Mouse (Mus musculus) embryonic facial prominence, embryonic 13.5 days (tissue): ENCODE measurements around the gene Bcl11b. TPM values are rescaled to one million over a fixed set of nuclear protein-coding genes. Genes with fewer than 3 reads are reported as not detected.

Experiments used
- ATAC-seq: fragments of 200-750 bp; cut with Nextera tagmentation; 2 replicates; pipeline ENCODE4 v1.8.0; 2017; ENCODE audit warnings: low read depth; ENCODE audit not compliant: insufficient number of reproducible peaks, insufficient read depth, low FRiP score, low TSS enrichment
- H3K27ac ChIP-seq: fragments of 300-500 bp; sonication (generic); 2 replicates; pipeline ENCODE4 v1.5.1; 2015; ENCODE audit warnings: moderate library complexity, mild to moderate bottlenecking, inconsistent platforms
- H3K27me3 ChIP-seq: fragments of 300-500 bp; sonication (generic); 2 replicates; pipeline ENCODE4 v1.6.1; 2015; ENCODE audit warnings: mild to moderate bottlenecking, inconsistent platforms
- H3K36me3 ChIP-seq: fragments of 300-500 bp; sonication (generic); 2 replicates; pipeline ENCODE4 v1.6.1; 2015; ENCODE audit warnings: mild to moderate bottlenecking, inconsistent platforms
- H3K4me1 ChIP-seq: fragments of 300-500 bp; sonication (generic); 2 replicates; pipeline ENCODE4 v1.6.1; 2015; ENCODE audit warnings: inconsistent platforms
- H3K4me2 ChIP-seq: fragments of 300-500 bp; sonication (generic); 2 replicates; pipeline ENCODE4 v1.6.1; 2015; ENCODE audit warnings: moderate library complexity, mild to moderate bottlenecking, inconsistent platforms
- H3K4me3 ChIP-seq: fragments of 300-500 bp; sonication (generic); 2 replicates; pipeline ENCODE4 v1.5.1; 2015; ENCODE audit warnings: mild to moderate bottlenecking, inconsistent platforms
- H3K9ac ChIP-seq: fragments of 300-500 bp; sonication (generic); 2 replicates; pipeline ENCODE4 v1.6.1; 2015; ENCODE audit warnings: mild to moderate bottlenecking, inconsistent platforms
- H3K9me3 ChIP-seq: fragments of 300-500 bp; sonication (generic); 2 replicates; pipeline ENCODE4 v1.6.1; 2016; ENCODE audit warnings: inconsistent platforms
- WGBS: fragments of 180-500 bp; shearing (Covaris S2); methylation state at CpG from one replicate; pipeline ENCODE4 v1.1.7; 2015; ENCODE audit warnings: mixed read lengths; 5-methylcytosine and 5-hydroxymethylcytosine counted together
- polyA plus RNA-seq: library from polyadenylated mRNA; unstranded; fragments of >200 nt; fragmentation: Nextera tagmentation; extraction: Ambion mirVana; gene quantifications from 2 replicates; pipeline ENCODE4 v1.2.1, GENCODE M21; 2015

Bcl11b gene
- polyA plus RNA-seq, 1 experiment from 2014 or later = 40.6 TPM

DNA sequence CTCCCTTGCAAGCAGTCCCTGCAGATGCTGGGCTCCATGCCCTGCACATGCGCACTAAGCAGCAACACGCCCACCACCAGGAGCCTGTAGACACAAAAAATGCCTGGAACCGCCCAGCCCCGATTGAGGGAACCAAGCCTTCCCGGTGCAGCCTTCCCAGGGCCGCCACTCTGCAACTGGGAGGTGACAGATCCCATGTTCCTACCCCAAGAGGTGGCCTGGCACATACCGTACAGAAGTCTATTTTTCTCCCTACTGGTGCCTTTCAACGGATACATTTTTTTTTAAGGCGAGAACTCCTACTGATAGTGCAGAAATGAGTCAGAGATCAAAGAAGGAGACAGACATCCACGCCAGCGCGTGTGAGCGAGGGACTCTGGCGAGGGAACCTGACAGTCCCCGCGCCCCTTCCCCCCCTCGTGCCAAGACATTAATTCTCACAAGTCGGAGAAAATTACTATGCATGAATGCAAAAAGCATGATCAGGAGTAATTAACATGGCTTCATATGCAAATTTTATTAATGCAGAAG is 33.5 kb downstream of the Bcl11b start:
- Histone ChIP-seq H3K36me3 (no peaks in the 10 kb centered on the region), H3K27ac (peak overlapping the region; percentile 36; the same call in 1 of the 2 replicates), H3K4me3 (no peak overlapping the region), H3K4me1 (peaks cover 92% of the 10 kb centered on the region), H3K27me3 (no peaks in the 10 kb centered on the region), H3K9me3 (no peaks in the 10 kb centered on the region), H3K4me2 (no peak overlapping the region), H3K9ac (no peak overlapping the region)
- ATAC-seq = no peak
- 46% methylated on average over 18 of the region's 18 CpGs for WGBS

DNA sequence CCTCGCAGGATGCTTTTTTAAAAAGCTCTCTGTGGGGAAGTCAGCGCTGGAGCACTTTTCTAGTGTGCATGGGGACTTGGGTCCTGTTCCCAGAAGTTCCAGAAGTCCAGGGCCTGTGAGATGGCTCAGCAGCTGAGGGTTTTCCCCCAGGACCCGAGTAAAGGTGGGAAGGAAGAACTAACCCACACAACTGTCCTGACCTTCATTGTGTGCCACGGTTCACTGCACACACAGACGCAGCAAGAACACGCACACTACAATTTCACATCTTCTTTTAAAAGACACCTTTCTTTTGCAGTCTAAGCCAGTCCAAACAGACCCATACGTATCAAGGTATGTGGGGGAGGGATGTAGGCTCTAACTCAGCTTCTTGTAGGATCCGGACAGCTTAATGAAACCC is 34.3 kb downstream of the Bcl11b start:
- peaks cover 94% of the 10 kb centered on the region for H3K4me1 ChIP-seq
- H3K9ac ChIP-seq = no peak overlapping the region
- ATAC-seq = no peak
- no peak overlapping the region for H3K4me3 ChIP-seq
- no peaks in the 10 kb centered on the region; the same call in 1 of the 2 replicates for H3K36me3 ChIP-seq
- H3K27me3 ChIP-seq = no peaks in the 10 kb centered on the region
- WGBS = 79% methylated on average over 8 of the region's 8 CpGs
- 0 out of 2 replicates have a peak overlapping the region, but pooled peaks have one; percentile 5 for H3K27ac ChIP-seq
- no peak overlapping the region for H3K4me2 ChIP-seq
- no peaks in the 10 kb centered on the region for H3K9me3 ChIP-seq

DNA sequence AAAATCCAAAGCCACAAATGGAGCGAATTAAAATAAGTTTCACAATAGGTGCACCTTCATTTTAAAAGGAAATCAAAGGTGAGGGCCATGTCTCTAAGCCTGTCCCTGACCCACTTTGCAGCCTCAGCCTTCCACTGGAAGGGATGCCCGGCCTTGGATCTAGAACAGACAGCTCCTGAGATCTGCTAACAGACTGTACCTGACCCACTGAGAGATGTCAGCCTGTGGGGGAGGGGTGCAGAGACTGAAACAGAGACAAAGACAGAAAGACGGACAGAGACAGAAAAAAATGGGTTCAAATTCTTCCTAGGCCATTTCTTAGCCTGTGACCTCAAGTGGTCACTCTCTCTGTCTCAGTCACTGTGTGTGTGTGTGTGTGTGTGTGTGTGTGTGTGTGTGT is 35.1 kb downstream of the Bcl11b start:
- Histone ChIP-seq H3K9ac (no peak overlapping the region), H3K27me3 (no peaks in the 10 kb centered on the region), H3K9me3 (no peaks in the 10 kb centered on the region), H3K27ac (no peak overlapping the region), H3K4me1 (peaks cover 94% of the 10 kb centered on the region), H3K4me3 (no peak overlapping the region), H3K36me3 (no peaks in the 10 kb centered on the region; the same call in 1 of the 2 replicates), H3K4me2 (no peak overlapping the region)
- ATAC-seq = no peak
- 82% methylated on average over 3 of the region's 3 CpGs for WGBS

GRCm38 (mm10) chr12:107967026-107967425 is 36.4 kb downstream of the Bcl11b start:
- peak overlapping the region; percentile 32; the same call in 1 of the 2 replicates for H3K9ac ChIP-seq
- 72% methylated on average over 7 of the region's 7 CpGs for WGBS
- H3K27me3 ChIP-seq = no peaks in the 10 kb centered on the region
- ATAC-seq = no peak
- H3K9me3 ChIP-seq = no peaks in the 10 kb centered on the region
- peaks cover 92% of the 10 kb centered on the region for H3K4me1 ChIP-seq
- H3K4me2 ChIP-seq = peak overlapping the region; percentile 25; the same call in 1 of the 2 replicates
- no peak overlapping the region for H3K4me3 ChIP-seq
- no peaks in the 10 kb centered on the region; the same call in 1 of the 2 replicates for H3K36me3 ChIP-seq
- peak overlapping the region; percentile 79; the same call in 1 of the 2 replicates for H3K27ac ChIP-seq

DNA sequence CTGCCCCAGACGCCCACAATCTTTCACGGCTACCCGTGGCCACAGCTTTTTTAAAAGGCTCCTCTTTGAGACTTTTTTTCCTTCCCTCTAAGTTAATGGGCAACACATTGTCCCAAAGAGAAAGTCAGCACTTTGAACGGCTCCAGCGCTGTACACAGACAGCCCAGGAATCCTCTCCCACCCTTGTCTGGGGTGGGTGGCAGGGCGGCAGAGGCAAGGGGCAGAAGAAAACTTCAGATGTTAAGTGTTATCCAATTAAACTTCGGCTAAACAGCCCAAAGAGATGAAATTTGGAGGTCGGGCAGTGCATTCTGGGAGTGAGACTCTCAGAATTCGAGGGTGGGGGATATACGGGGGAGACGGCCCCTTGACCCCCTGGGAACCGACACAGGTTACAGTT is 38.3 kb downstream of the Bcl11b start:
- ATAC-seq = no peak
- Histone ChIP-seq H3K4me3 (no peak overlapping the region), H3K27ac (peak overlapping the region; percentile 79), H3K9me3 (no peaks in the 10 kb centered on the region), H3K27me3 (no peaks in the 10 kb centered on the region), H3K9ac (peak overlapping the region; percentile 54; the same call in 1 of the 2 replicates), H3K36me3 (no peaks in the 10 kb centered on the region; the same call in 1 of the 2 replicates), H3K4me2 (peak overlapping the region; percentile 42), H3K4me1 (peaks cover 95% of the 10 kb centered on the region)
- WGBS = 19% methylated on average over 12 of the region's 12 CpGs

DNA sequence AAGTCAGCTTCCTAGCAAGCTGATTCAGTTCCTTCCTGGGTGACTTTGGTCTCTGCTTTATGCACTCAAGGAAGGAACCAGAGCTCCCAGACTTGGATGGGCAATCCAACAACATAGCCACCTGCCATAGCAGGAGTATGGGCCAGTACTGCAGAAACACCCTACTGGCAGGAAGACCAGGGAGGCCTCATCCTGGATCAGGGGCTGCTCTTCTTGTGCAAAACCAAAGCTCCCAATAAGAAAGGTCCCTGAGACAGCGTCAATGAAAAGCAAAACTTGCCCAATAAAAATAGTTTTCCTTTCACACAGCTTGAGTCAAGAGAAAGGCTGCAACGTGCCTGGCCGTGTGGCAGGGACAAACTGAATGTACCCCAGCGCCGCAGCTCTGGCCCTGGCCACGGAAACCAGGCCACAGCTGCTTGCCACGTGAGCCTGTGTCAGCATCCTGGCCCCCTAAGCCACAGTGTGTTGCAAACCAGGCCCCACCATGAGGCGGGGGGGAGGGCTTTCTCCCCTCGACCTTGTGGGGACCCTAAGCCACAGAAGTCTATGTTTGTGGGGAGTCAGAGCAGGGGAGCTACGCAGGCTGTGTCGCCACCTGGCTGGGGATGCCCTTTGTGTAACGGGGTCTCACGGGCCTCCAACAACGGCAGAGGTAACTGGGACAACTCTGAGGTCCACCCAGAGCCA is 38.9 kb downstream of the Bcl11b start:
- H3K27me3 ChIP-seq = no peaks in the 10 kb centered on the region
- no peak overlapping the region for H3K4me3 ChIP-seq
- 0 out of 2 replicates have a peak, but pooled peaks have one; percentile 7 for ATAC-seq
- no peaks in the 10 kb centered on the region for H3K9me3 ChIP-seq
- peak overlapping the region; percentile 79 for H3K27ac ChIP-seq
- WGBS = 42% methylated on average over 14 of the region's 14 CpGs
- peak overlapping the region; percentile 54; the same call in 1 of the 2 replicates for H3K9ac ChIP-seq
- peaks cover 94% of the 10 kb centered on the region for H3K4me1 ChIP-seq
- H3K36me3 ChIP-seq = no peaks in the 10 kb centered on the region; the same call in 1 of the 2 replicates
- peak overlapping the region; percentile 42 for H3K4me2 ChIP-seq

GRCm38 (mm10) chr12:107962852-107963251 is 40.5 kb downstream of the Bcl11b start:
- H3K4me1 ChIP-seq = peaks cover 96% of the 10 kb centered on the region
- H3K27me3 ChIP-seq = no peaks in the 10 kb centered on the region
- no peak overlapping the region for H3K4me3 ChIP-seq
- H3K36me3 ChIP-seq = peaks cover 7% of the 10 kb centered on the region; the same call in 1 of the 2 replicates
- 33% methylated on average over 7 of the region's 7 CpGs for WGBS
- H3K27ac ChIP-seq = no peak overlapping the region
- ATAC-seq = no peak
- H3K9ac ChIP-seq = no peak overlapping the region
- no peaks in the 10 kb centered on the region for H3K9me3 ChIP-seq
- H3K4me2 ChIP-seq = no peak overlapping the region

- WGBS = 40% methylated on average over 15 of the region's 15 CpGs
- H3K27ac ChIP-seq = peak overlapping the region; percentile 81
- H3K9me3 ChIP-seq = no peaks in the 10 kb centered on the region
- H3K4me1 ChIP-seq = peaks cover 90% of the 10 kb centered on the region
- peak overlapping the region; percentile 47 for H3K4me2 ChIP-seq
- ATAC-seq = no peak
- peaks cover 8% of the 10 kb centered on the region; the same call in 1 of the 2 replicates for H3K36me3 ChIP-seq
- no peaks in the 10 kb centered on the region for H3K27me3 ChIP-seq
- no peak overlapping the region for H3K9ac ChIP-seq
- no peak overlapping the region for H3K4me3 ChIP-seq
Measured at GRCm38 (mm10) chr12:107961843-107962242, 41.6 kb downstream of the Bcl11b start.

GRCm38 (mm10) chr12:107960789-107961491 is 42.5 kb downstream of the Bcl11b start:
- WGBS = 20% methylated on average over 12 of the region's 12 CpGs
- Histone ChIP-seq H3K4me1 (peaks cover 83% of the 10 kb centered on the region), H3K27me3 (no peaks in the 10 kb centered on the region), H3K36me3 (peaks cover 8% of the 10 kb centered on the region; the same call in 1 of the 2 replicates), H3K4me3 (0 out of 2 replicates have a peak overlapping the region, but pooled peaks have one; percentile 10), H3K9me3 (no peaks in the 10 kb centered on the region), H3K4me2 (peak overlapping the region; percentile 47), H3K9ac (no peak overlapping the region), H3K27ac (peak overlapping the region; percentile 81)
- peak; percentile 46 for ATAC-seq

GRCm38 (mm10) chr12:107960365-107960764 is 43.0 kb downstream of the Bcl11b start:
- 35% methylated on average over 14 of the region's 14 CpGs for WGBS
- Histone ChIP-seq H3K9me3 (no peaks in the 10 kb centered on the region), H3K4me3 (no peak overlapping the region), H3K27ac (peak overlapping the region; percentile 81), H3K36me3 (peaks cover 8% of the 10 kb centered on the region; the same call in 1 of the 2 replicates), H3K4me1 (peaks cover 83% of the 10 kb centered on the region), H3K27me3 (no peaks in the 10 kb centered on the region), H3K9ac (no peak overlapping the region), H3K4me2 (peak overlapping the region; percentile 47)
- ATAC-seq = no peak

GRCm38 (mm10) chr12:107959872-107960271 is 43.5 kb downstream of the Bcl11b start:
- WGBS = 25% methylated on average over 8 of the region's 8 CpGs
- H3K9ac ChIP-seq = no peak overlapping the region; the same call in 1 of the 2 replicates
- no peaks in the 10 kb centered on the region for H3K9me3 ChIP-seq
- H3K36me3 ChIP-seq = peaks cover 8% of the 10 kb centered on the region; the same call in 1 of the 2 replicates
- no peak for ATAC-seq
- peak overlapping the region; percentile 72 for H3K27ac ChIP-seq
- no peak overlapping the region for H3K4me3 ChIP-seq
- peak overlapping the region; percentile 47; the same call in 1 of the 2 replicates for H3K4me2 ChIP-seq
- peaks cover 83% of the 10 kb centered on the region for H3K4me1 ChIP-seq
- no peaks in the 10 kb centered on the region for H3K27me3 ChIP-seq
